Mouse (Mus musculus) kidney, embryonic 16.5 days (tissue): ENCODE measurements around the gene Olfr420. TPM values are rescaled to one million over a fixed set of nuclear protein-coding genes. Genes with fewer than 3 reads are reported as not detected.

Experiments
- ATAC-seq: fragments of 200-750 bp; cut with Nextera tagmentation; 2 replicates; pipeline ENCODE4 v1.8.0; 2017; ENCODE audit warnings: moderate TSS enrichment; ENCODE audit not compliant: low FRiP score, low TSS enrichment
- H3K27ac ChIP-seq: fragments of 300-500 bp; sonication (generic); 2 replicates; pipeline ENCODE4 v1.5.1; 2014; ENCODE audit warnings: low read length
- H3K27me3 ChIP-seq: fragments of 300-500 bp; sonication (generic); 2 replicates; pipeline ENCODE4 v1.6.1; 2014; ENCODE audit warnings: low read length, control low read depth, mixed read lengths; ENCODE audit not compliant: insufficient read depth
- H3K36me3 ChIP-seq: fragments of 300-500 bp; sonication (generic); 2 replicates; pipeline ENCODE4 v1.6.1; 2014; ENCODE audit warnings: low read length, control low read depth, mixed read lengths; ENCODE audit not compliant: insufficient read depth
- H3K4me1 ChIP-seq: fragments of 300-500 bp; sonication (generic); 2 replicates; pipeline ENCODE4 v1.6.1; 2014; ENCODE audit warnings: low read length, control low read depth, mixed read lengths; ENCODE audit not compliant: insufficient read depth
- H3K4me2 ChIP-seq: fragments of 300-500 bp; sonication (generic); replicated peaks from 2 replicates; pipeline ENCODE4 v1.6.1; 2014; ENCODE audit warnings: low read depth, low read length
- H3K4me3 ChIP-seq: fragments of 300-500 bp; sonication (generic); 2 replicates; pipeline ENCODE4 v1.5.1; 2014; ENCODE audit warnings: mild to moderate bottlenecking, low read length
- H3K9ac ChIP-seq: fragments of 300-500 bp; sonication (generic); replicated peaks from 2 replicates; pipeline ENCODE4 v1.6.1; 2014; ENCODE audit warnings: low read length
- H3K9me3 ChIP-seq: fragments of 300-500 bp; sonication (generic); 2 replicates; pipeline ENCODE4 v1.6.1; 2016; ENCODE audit warnings: low read length, control low read depth
- WGBS: fragments of 180-500 bp; shearing (Covaris S2); extraction: QIAGEN DNeasy Blood & Tissue Kit; methylation state at CpG from one replicate; pipeline ENCODE4 v1.1.7; 2014; 5-methylcytosine and 5-hydroxymethylcytosine counted together
- polyA plus RNA-seq: library from polyadenylated mRNA; unstranded; fragments of >200 nt; fragmentation: Nextera tagmentation; extraction: Ambion mirVana; gene quantifications from 2 replicates; pipeline ENCODE4 v1.2.1, GENCODE M21; 2015

Olfr420 gene
- polyA plus RNA-seq: not detected in 2 replicates

- no peaks in the 10 kb centered on the region for H3K27me3 ChIP-seq
- WGBS: 77% methylated on average over 1 of the region's 1 CpGs
- no peaks in the 10 kb centered on the region for H3K9me3 ChIP-seq
- H3K36me3 ChIP-seq: no peaks in the 10 kb centered on the region
- H3K27ac ChIP-seq: no peak within 1 kb of the TSS
- no peak for ATAC-seq
- H3K4me3 ChIP-seq: no peak within 1 kb of the TSS
- no peak within 1 kb of the TSS for H3K9ac ChIP-seq
- H3K4me1 ChIP-seq: no peaks in the 10 kb centered on the region
- no peak within 1 kb of the TSS for H3K4me2 ChIP-seq
Measured at GRCm38 (mm10) chr1:174155333-174155732, at the start of gene Olfr420. Gene Olfr420 (plus strand): TSS chr1:174155633.

DNA sequence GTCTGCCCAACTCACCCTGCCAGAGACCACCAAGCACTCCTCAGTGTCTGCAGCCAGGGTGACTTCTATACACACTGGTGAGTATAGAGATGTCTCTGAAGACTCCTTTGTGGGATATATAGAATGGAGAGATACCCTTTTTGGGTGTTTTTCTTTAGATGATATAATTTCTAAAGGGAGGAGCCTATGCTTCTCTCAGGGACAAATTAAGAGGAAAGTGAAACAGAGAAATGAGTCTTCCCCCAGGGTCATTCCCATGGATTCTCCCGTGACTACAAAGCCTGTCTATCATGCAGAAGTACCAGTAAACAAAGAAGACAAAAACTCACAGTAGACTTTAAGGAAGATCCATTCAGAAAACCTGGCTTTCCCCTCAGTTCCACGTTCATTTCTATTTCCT is 34.4 kb upstream of the Olfr420 start, which contains the start of gene Olfr231:
Gene Olfr231 (minus strand): TSS at position 101 of the 400 bp plus-strand sequence.
- no peak within 1 kb of the TSS for H3K27ac ChIP-seq
- H3K9ac ChIP-seq: no peak within 1 kb of the TSS
- no peaks in the 10 kb centered on the region for H3K4me1 ChIP-seq
- H3K27me3 ChIP-seq: no peaks in the 10 kb centered on the region
- WGBS: 73% methylated on average over 2 of the region's 2 CpGs
- no peaks in the 10 kb centered on the region for H3K36me3 ChIP-seq
- no peaks in the 10 kb centered on the region for H3K9me3 ChIP-seq
- H3K4me3 ChIP-seq: no peak within 1 kb of the TSS
- no peak within 1 kb of the TSS for H3K4me2 ChIP-seq
- no peak for ATAC-seq

DNA sequence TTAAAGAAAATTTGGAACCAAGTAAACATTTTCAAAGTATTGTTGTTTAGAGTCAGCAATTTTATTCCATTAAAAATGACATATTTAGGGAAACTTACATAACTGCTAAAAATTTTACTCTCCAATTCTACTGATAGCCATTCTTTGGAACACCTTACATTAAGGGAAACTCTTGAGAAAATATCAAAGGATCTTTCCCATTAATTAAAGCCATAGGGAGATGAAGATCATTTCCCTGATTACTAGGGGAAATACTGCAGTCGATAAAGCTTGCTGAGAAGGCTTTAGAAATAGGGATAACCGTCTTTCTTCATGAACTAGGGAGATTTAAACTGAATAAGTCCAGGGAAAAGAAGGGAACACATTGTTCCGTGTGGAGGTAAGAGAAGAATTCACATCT is 24.2 kb upstream of the Olfr420 start, which contains the start of gene Olfr424:
Gene Olfr424 (plus strand): TSS at position 301 of the 400 bp plus-strand sequence.
- no peaks in the 10 kb centered on the region for H3K27me3 ChIP-seq
- no peaks in the 10 kb centered on the region for H3K36me3 ChIP-seq
- whole genome bisulfite sequencing: 84% methylated on average over 3 of the region's 3 CpGs
- no peaks in the 10 kb centered on the region for H3K4me1 ChIP-seq
- no peak within 1 kb of the TSS for H3K4me3 ChIP-seq
- H3K9ac ChIP-seq: no peak within 1 kb of the TSS
- no peak for ATAC-seq
- no peak within 1 kb of the TSS for H3K4me2 ChIP-seq
- no peaks in the 10 kb centered on the region for H3K9me3 ChIP-seq
- no peak within 1 kb of the TSS for H3K27ac ChIP-seq

GRCm38 (mm10) chr1:174131999-174132398 is 23.4 kb upstream of the Olfr420 start:
- Histone ChIP-seq H3K27me3 (no peaks in the 10 kb centered on the region), H3K4me2 (no peak overlapping the region), H3K9ac (no peak overlapping the region), H3K27ac (no peak overlapping the region), H3K36me3 (no peaks in the 10 kb centered on the region), H3K4me1 (no peaks in the 10 kb centered on the region), H3K4me3 (no peak overlapping the region), H3K9me3 (no peaks in the 10 kb centered on the region)
- 77% methylated on average over 3 of the region's 3 CpGs for WGBS
- no peak for ATAC-seq

DNA sequence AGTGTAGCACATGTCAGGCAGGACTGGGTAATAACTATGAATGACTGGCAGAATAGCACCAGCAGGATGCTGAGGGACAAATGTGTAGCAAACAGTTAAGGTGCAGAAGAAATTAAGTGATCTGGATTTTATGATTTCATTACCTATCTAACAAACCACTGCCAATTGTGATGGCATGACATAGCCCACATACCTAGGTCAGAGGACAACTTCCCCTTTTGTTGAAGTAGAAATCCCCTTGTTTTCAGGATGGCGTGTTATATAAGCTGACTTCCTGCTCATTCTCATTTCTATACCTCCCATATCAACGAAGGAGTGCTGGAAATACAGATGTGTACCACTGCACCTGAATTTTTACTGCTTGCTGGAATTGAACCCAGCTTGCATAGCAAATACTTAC is 14.0 kb upstream of the Olfr420 start:
- Histone ChIP-seq H3K36me3 (no peaks in the 10 kb centered on the region), H3K27me3 (no peaks in the 10 kb centered on the region), H3K4me2 (no peak overlapping the region), H3K4me1 (no peaks in the 10 kb centered on the region), H3K9me3 (no peaks in the 10 kb centered on the region), H3K9ac (no peak overlapping the region), H3K4me3 (no peak overlapping the region), H3K27ac (no peak overlapping the region)
- ATAC-seq: no peak
- 67% methylated on average over 2 of the region's 2 CpGs for WGBS

GRCm38 (mm10) chr1:174146696-174147095 is 8.7 kb upstream of the Olfr420 start:
- Histone ChIP-seq H3K9ac (no peak overlapping the region), H3K4me2 (no peak overlapping the region), H3K36me3 (no peaks in the 10 kb centered on the region), H3K4me3 (no peak overlapping the region), H3K27me3 (no peaks in the 10 kb centered on the region), H3K27ac (no peak overlapping the region), H3K4me1 (no peaks in the 10 kb centered on the region), H3K9me3 (no peaks in the 10 kb centered on the region)
- WGBS: 94% methylated on average over 1 of the region's 1 CpGs
- no peak for ATAC-seq

DNA sequence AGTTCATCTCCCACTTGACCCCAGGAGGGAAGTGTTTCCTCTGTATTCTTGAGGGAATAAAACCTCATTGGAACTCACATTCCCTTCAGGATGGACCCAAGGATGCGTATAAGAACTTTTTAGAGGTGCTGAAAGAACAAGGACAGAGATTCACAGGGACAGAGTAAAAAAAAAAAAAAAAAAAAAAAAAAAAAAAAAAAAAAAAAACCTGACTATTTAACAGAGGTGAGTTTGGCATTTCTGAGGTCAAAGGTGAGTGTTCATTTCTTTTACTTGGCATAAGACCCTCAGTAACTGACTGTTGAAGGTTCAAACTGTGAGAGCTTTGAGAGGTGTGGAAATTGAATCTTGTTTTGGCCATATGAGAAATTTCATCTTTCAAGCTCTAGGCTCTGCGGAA is 6.1 kb upstream of the Olfr420 start:
- no peaks in the 10 kb centered on the region for H3K4me1 ChIP-seq
- H3K4me3 ChIP-seq: no peak overlapping the region
- no peak overlapping the region for H3K27ac ChIP-seq
- H3K4me2 ChIP-seq: no peak overlapping the region
- no peaks in the 10 kb centered on the region for H3K27me3 ChIP-seq
- no peaks in the 10 kb centered on the region for H3K36me3 ChIP-seq
- H3K9me3 ChIP-seq: no peaks in the 10 kb centered on the region
- WGBS: 93% methylated on average over 2 of the region's 2 CpGs
- ATAC-seq: no peak
- H3K9ac ChIP-seq: no peak overlapping the region

- Histone ChIP-seq H3K27ac (no peak overlapping the region), H3K36me3 (no peaks in the 10 kb centered on the region), H3K9me3 (no peaks in the 10 kb centered on the region), H3K4me1 (no peaks in the 10 kb centered on the region), H3K4me3 (no peak overlapping the region), H3K9ac (no peak overlapping the region), H3K27me3 (no peaks in the 10 kb centered on the region), H3K4me2 (no peak overlapping the region)
- WGBS: 89% methylated on average over 3 of the region's 3 CpGs
- no peak for ATAC-seq
Measured at GRCm38 (mm10) chr1:174157622-174158021, 2.2 kb downstream of the Olfr420 start.

- ATAC-seq: no peak
- H3K9me3 ChIP-seq: no peaks in the 10 kb centered on the region
- no peaks in the 10 kb centered on the region for H3K27me3 ChIP-seq
- H3K4me2 ChIP-seq: no peak overlapping the region
- H3K9ac ChIP-seq: no peak overlapping the region
- 77% methylated on average over 1 of the region's 1 CpGs for WGBS
- H3K36me3 ChIP-seq: no peaks in the 10 kb centered on the region
- H3K27ac ChIP-seq: no peak overlapping the region
- no peak overlapping the region for H3K4me3 ChIP-seq
- no peaks in the 10 kb centered on the region for H3K4me1 ChIP-seq
Measured at GRCm38 (mm10) chr1:174158512-174158911, 3.1 kb downstream of the Olfr420 start.

- no peak for ATAC-seq
- Histone ChIP-seq H3K4me2 (no peak overlapping the region), H3K9me3 (no peaks in the 10 kb centered on the region), H3K27ac (no peak overlapping the region), H3K4me3 (no peak overlapping the region), H3K4me1 (no peaks in the 10 kb centered on the region), H3K9ac (no peak overlapping the region), H3K36me3 (no peaks in the 10 kb centered on the region), H3K27me3 (no peaks in the 10 kb centered on the region)
- WGBS: 90% methylated on average over 10 of the region's 10 CpGs
Measured at GRCm38 (mm10) chr1:174159095-174159494, 3.7 kb downstream of the Olfr420 start.
